Mouse (Mus musculus) forebrain, embryonic 14.5 days (tissue): ENCODE measurements around the gene Ppm1l. TPM values are rescaled to one million over a fixed set of nuclear protein-coding genes. Genes with fewer than 3 reads are reported as not detected.
"Not testable (repeated sequence)": the region's sequence is repeated elsewhere in the genome, so short reads cannot be mapped to it uniquely, and the experiment has no call there.

ENCODE experiments used
- ATAC-seq: fragments of 200-750 bp; cut with Nextera tagmentation; 2 replicates; pipeline ENCODE4 v1.8.0; 2017; ENCODE audit warnings: mild to moderate bottlenecking, moderate library complexity
- DNase-seq: peaks from one replicate; pipeline ENCODE4 v3.0.0-alpha.2; 2015; ENCODE audit warnings: low spot score
- H3K27ac ChIP-seq: fragments of 300-500 bp; sonication (generic); 2 replicates; pipeline ENCODE4 v1.5.1; 2014; ENCODE audit warnings: low read depth, mild to moderate bottlenecking, control low read depth, low read length, moderate library complexity
- H3K27me3 ChIP-seq: fragments of 300-500 bp; sonication (generic); replicated peaks from 2 replicates; pipeline ENCODE4 v1.6.1; 2014; ENCODE audit warnings: low read length, control low read depth, mixed read lengths; ENCODE audit not compliant: control insufficient read depth, insufficient read depth
- H3K36me3 ChIP-seq: fragments of 300-500 bp; sonication (generic); 2 replicates; pipeline ENCODE4 v1.6.1; 2014; ENCODE audit warnings: low read length, control low read depth; ENCODE audit not compliant: control insufficient read depth, insufficient read depth
- H3K4me1 ChIP-seq: fragments of 300-500 bp; sonication (generic); 2 replicates; pipeline ENCODE4 v1.6.1; 2014; ENCODE audit warnings: antibody characterized with exemption, low read length, control low read depth; ENCODE audit not compliant: control insufficient read depth, insufficient read depth
- H3K4me2 ChIP-seq: fragments of 300-500 bp; sonication (generic); 2 replicates; pipeline ENCODE4 v1.6.1; 2014; ENCODE audit warnings: mild to moderate bottlenecking, control low read depth, low read length
- H3K4me3 ChIP-seq: fragments of 300-500 bp; sonication (generic); 2 replicates; pipeline ENCODE4 v1.5.1; 2014; ENCODE audit warnings: low read depth, low read length, control low read depth
- H3K9ac ChIP-seq: fragments of 300-500 bp; sonication (generic); 2 replicates; pipeline ENCODE4 v1.6.1; 2014; ENCODE audit warnings: mild to moderate bottlenecking, low read length, control low read depth, moderate library complexity
- H3K9me3 ChIP-seq: fragments of 300-500 bp; sonication (generic); replicated peaks from 2 replicates; pipeline ENCODE4 v1.6.1; 2016; ENCODE audit warnings: low read length, control low read depth, mixed read lengths; ENCODE audit not compliant: control insufficient read depth
- WGBS: fragments of 180-500 bp; shearing (Covaris S2); extraction: QIAGEN DNeasy Blood & Tissue Kit; methylation state at CpG from one replicate; pipeline ENCODE4 v1.1.7; 2014; 5-methylcytosine and 5-hydroxymethylcytosine counted together
- polyA plus RNA-seq: library from polyadenylated mRNA; unstranded; fragments of >200 nt; fragmentation: Nextera tagmentation; extraction: Ambion mirVana; gene quantifications from 2 replicates; pipeline ENCODE4 v1.2.1, GENCODE M21; 2014

Gene Ppm1l
- polyA plus RNA-seq, 1 experiment from 2014 or later = 16.5 TPM

DNA sequence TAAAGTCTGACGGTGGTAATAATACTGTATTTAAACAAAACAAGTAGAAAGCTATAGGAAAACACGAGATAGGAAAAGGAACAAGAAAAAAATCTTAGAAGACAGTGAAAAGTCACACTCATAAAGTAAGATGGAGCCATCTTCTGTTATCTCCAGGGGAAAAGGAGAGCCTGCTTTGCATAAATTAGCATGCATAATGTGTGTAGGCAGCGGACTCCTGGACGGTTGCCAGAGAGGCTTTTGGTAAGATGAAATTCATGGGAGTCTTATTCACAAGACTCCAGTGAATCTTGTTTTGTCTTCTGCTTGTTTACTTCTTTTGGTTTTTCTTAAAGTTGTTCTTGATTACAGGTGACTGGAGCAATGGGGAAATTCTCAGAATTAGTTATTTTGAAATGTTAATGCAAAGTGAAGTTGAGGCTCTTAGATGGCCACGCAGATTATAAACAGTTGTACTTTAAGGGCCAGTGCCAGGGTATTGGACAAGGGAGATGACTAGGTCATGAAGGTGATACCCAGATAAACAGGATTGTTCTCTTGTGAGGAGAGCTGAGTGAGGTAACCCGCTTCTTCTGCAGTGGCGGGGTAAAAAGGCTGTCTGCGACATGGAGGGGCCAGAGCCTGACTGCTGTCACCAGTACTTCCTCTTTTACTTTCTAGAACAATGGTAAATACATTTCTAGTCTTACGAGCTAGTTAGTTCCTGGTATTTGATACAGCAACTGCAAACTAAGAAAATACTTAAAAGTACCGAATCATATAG, 57.1 kb downstream of the Ppm1l start:
- H3K9ac ChIP-seq = no peak overlapping the region
- H3K36me3 ChIP-seq = no peaks in the 10 kb centered on the region
- DNase-seq = peak; percentile 93
- no peaks in the 10 kb centered on the region for H3K27me3 ChIP-seq
- 47% methylated on average over 10 of the region's 10 CpGs for WGBS
- no peak overlapping the region for H3K4me3 ChIP-seq
- no peak overlapping the region for H3K4me2 ChIP-seq
- peak; percentile 89 for ATAC-seq
- H3K9me3 ChIP-seq = no peaks in the 10 kb centered on the region
- no peak overlapping the region for H3K27ac ChIP-seq
- H3K4me1 ChIP-seq = peaks cover 3% of the 10 kb centered on the region; the same call in 1 of the 2 replicates

DNA sequence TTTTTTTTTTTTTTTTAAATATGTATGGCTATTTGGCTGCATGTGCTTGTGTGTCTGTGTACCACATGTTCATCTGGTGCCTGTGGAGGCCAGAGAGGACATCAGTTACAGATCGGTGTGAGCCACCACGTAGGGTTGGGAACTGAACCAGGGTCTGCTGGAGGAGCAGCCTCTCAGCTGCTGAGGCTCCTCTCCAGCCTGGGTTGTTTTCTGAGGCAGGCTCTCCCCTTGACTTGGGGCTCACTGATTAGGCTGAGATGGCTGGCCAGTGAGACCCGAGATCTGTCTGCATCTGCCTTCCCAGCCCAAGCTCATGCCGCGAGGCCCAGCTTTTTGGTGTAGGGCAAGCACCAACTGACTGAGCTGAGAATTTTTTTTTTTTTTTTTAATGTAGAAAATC, 57.9 kb downstream of the Ppm1l start:
- no peak overlapping the region for H3K4me2 ChIP-seq
- H3K4me3 ChIP-seq = no peak overlapping the region
- ATAC-seq = no peak
- DNase-seq = no peak
- no peak overlapping the region for H3K9ac ChIP-seq
- no peaks in the 10 kb centered on the region for H3K36me3 ChIP-seq
- peaks cover 3% of the 10 kb centered on the region; the same call in 1 of the 2 replicates for H3K4me1 ChIP-seq
- WGBS = 86% methylated on average over 5 of the region's 5 CpGs
- no peaks in the 10 kb centered on the region for H3K9me3 ChIP-seq
- H3K27me3 ChIP-seq = no peaks in the 10 kb centered on the region
- H3K27ac ChIP-seq = no peak overlapping the region

DNA sequence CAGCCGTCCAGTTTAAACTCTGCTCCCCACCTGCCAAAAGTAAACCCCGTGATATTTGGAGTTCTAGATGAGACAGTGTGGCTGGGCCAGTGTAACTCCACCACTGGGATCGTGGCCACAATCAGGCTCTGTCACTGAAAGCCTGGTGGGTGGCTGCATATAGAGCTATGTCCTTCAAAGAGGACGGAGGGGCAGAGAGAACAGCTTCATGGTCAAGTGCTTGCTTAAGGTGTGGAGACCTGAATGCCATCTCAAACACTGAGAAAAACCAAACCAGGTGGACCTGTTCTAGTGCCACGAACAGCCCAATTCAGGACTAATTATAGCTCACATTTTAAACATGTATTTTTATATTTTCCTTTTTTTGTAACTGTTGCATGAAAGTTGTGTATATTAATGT, 58.3 kb downstream of the Ppm1l start:
- Histone ChIP-seq H3K4me3 (no peak overlapping the region), H3K9ac (no peak overlapping the region), H3K27ac (no peak overlapping the region), H3K4me2 (no peak overlapping the region), H3K27me3 (no peaks in the 10 kb centered on the region), H3K4me1 (peaks cover 3% of the 10 kb centered on the region; the same call in 1 of the 2 replicates), H3K36me3 (no peaks in the 10 kb centered on the region), H3K9me3 (no peaks in the 10 kb centered on the region)
- no peak for DNase-seq
- WGBS = 85% methylated on average over 5 of the region's 5 CpGs
- ATAC-seq = no peak; the same call in 1 of the 2 replicates

DNA sequence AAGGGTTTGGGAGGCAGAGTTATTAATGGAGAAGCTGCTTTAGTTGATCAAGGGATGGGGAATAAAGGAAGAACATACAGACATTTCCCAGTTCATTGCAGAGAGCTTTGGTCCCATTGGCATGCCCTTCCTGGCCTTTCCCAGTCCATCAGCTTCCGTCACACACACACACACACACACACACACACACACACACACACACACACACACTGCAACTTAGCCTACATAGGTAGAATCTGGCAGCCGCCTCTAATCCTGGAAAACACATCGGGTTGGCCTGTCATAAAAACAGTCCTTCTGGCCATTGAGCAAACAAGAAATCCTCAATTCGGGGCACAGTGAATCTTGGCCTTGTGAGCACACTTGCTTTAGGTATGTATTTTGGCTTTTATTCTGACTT, 64.6 kb downstream of the Ppm1l start:
- H3K4me1 ChIP-seq = no peaks in the 10 kb centered on the region
- ATAC-seq = no peak
- 94% methylated on average over 4 of the region's 4 CpGs for whole genome bisulfite sequencing
- no peak for DNase-seq
- no peak overlapping the region for H3K4me2 ChIP-seq
- no peaks in the 10 kb centered on the region for H3K27me3 ChIP-seq
- H3K9me3 ChIP-seq = no peaks in the 10 kb centered on the region
- no peaks in the 10 kb centered on the region for H3K36me3 ChIP-seq
- no peak overlapping the region for H3K4me3 ChIP-seq
- H3K9ac ChIP-seq = no peak overlapping the region
- H3K27ac ChIP-seq = no peak overlapping the region

DNA sequence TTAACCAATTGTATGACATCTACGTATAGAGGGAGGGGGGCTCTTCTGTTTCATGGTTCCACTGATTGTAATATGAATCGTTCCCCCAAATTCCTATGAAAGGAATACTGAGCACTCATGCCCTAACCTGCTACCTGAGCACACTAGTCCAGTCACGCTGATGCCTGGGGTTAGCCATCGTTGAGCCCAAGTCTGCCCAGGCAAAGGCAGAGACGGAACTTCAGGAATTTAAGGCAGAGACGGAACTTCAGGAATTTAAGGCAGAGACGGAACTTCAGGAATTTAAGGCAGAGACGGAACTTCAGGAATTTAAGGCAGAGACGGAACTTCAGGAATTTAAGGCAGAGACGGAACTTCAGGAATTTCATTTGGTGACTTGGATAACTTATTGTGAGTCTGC, 75.2 kb downstream of the Ppm1l start:
- H3K4me3 ChIP-seq, H3K9me3 ChIP-seq, H3K27me3 ChIP-seq, H3K4me2 ChIP-seq, H3K9ac ChIP-seq, ATAC-seq, H3K27ac ChIP-seq, DNase-seq, H3K36me3 ChIP-seq, H3K4me1 ChIP-seq: not testable (repeated sequence)
- WGBS = 92% methylated on average over 10 of the region's 10 CpGs

DNA sequence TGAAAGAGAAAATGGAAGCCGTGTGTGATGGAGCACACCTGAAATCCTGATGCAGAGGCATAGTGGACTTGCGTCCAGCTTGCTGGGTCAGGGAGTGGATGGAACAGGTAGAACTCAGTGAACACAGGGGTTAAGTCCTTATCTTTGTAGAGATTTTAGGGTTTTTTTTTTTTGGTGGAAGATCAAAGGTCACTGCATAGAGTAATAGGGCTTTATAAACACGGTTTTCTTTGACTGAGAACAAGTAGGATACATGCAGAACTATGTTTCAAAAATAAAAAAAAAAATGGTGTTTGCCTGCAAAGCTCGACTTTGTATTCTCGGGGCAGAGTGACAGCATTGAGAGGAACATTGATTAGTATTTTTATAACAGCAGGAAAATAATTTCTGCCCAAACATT, 75.6 kb downstream of the Ppm1l start:
- Histone ChIP-seq H3K4me1 (no peaks in the 10 kb centered on the region), H3K4me2 (no peak overlapping the region), H3K9me3 (no peaks in the 10 kb centered on the region), H3K27ac (no peak overlapping the region), H3K36me3 (no peaks in the 10 kb centered on the region), H3K9ac (no peak overlapping the region), H3K4me3 (no peak overlapping the region), H3K27me3 (no peaks in the 10 kb centered on the region)
- WGBS = 77% methylated on average over 5 of the region's 5 CpGs
- ATAC-seq (no peak), DNase-seq (no peak)

DNA sequence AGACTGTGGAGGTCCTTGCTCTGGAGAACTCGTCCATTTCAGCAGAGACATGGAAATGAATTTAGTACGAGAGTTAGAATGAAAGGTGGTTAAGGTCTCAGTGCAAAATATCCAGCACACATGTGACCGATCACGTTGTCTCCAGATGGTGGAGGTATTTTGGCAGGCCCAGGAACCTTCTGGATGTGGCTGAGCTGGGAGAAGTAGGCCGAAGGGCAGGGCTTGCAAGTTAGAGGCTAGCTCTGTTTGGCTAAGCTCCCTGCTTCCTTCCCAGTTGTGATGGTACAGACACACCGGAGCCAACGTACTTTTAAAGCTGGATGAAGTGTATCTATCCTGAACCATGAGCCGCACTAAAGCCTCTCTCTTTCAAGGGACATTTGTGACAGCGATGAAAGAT, 76.4 kb downstream of the Ppm1l start:
- DNase-seq = no peak
- Histone ChIP-seq H3K36me3 (no peaks in the 10 kb centered on the region), H3K27ac (no peak overlapping the region), H3K4me3 (no peak overlapping the region), H3K27me3 (no peaks in the 10 kb centered on the region), H3K4me2 (no peak overlapping the region), H3K4me1 (no peaks in the 10 kb centered on the region), H3K9me3 (no peaks in the 10 kb centered on the region), H3K9ac (no peak overlapping the region)
- ATAC-seq = no peak
- WGBS = 88% methylated on average over 9 of the region's 9 CpGs

DNA sequence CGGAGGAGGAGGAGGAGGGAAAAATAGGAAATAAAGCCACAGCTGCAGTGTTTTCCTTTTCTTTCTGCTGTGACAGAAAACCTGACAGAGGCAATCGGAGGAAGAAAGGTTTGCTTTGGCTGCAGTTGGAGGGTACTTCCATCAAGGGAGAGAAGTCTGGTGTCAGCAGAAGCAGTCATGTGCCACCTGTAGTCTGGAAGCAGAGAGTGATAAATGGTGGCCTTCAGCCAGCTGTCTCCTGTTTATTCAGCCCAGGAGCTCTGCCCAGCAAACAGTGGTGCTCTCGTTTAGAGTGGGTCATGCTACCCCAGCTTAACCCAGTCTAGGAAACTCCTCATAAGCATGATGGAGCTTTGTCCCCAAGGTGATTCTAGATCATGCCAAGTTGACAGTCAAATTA, 77.3 kb downstream of the Ppm1l start:
- 71% methylated on average over 3 of the region's 3 CpGs for whole genome bisulfite sequencing
- no peak for DNase-seq

DNA sequence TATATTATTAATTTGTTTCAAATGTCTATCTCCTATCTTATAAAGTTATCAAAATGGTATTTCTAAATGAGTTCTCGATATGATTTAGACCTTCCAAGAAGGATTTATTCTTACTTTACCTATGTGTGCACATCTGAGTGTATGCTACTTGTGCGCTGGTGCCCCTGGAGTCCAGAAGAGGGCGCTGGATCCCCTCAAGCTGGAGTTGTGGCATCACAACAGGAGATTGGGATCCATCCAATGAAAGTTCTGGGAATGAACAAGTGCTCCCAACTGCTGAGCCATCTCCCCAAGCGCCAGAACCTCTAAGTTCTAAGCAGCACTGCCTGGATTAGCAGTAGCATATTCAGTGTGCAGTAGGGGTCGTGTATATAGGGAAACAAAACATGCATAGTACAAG, 78.4 kb downstream of the Ppm1l start:
- WGBS = 85% methylated on average over 5 of the region's 5 CpGs
- Histone ChIP-seq H3K4me3 (no peak overlapping the region), H3K9me3 (no peaks in the 10 kb centered on the region), H3K4me2 (no peak overlapping the region), H3K27ac (no peak overlapping the region), H3K36me3 (no peaks in the 10 kb centered on the region), H3K4me1 (no peaks in the 10 kb centered on the region), H3K27me3 (no peaks in the 10 kb centered on the region), H3K9ac (no peak overlapping the region)
- ATAC-seq = no peak
- DNase-seq = no peak

More for the DNA sequence above, 77.3 kb downstream of the Ppm1l start:
- no peak overlapping the region for H3K4me2 ChIP-seq
- H3K4me1 ChIP-seq = no peaks in the 10 kb centered on the region
- H3K9ac ChIP-seq = no peak overlapping the region
- no peaks in the 10 kb centered on the region for H3K36me3 ChIP-seq
- no peak for ATAC-seq
- H3K9me3 ChIP-seq = no peaks in the 10 kb centered on the region
- no peak overlapping the region for H3K27ac ChIP-seq
- H3K4me3 ChIP-seq = no peak overlapping the region
- no peaks in the 10 kb centered on the region for H3K27me3 ChIP-seq
